Mouse (Mus musculus) left cerebral cortex, adult 18-20 months (tissue): ENCODE measurements around the gene Ncam2. TPM values are rescaled to one million over a fixed set of nuclear protein-coding genes. Genes with fewer than 3 reads are reported as not detected.

ENCODE experiments used
- DNase-seq, 2 experiments: peaks; one replicate each; pipeline ENCODE4 v3.0.0; 2021 to 2022; ENCODE audit warnings: low spot score in 2 of 2, mixed read lengths in 1 of 2
- total RNA-seq, 2 experiments: library from RNA; stranded (reverse); gene quantifications; 2 replicates each; pipeline ENCODE4 v1.2.3; 2021

The Ncam2 gene
- total RNA-seq, 2 experiments from 2014 or later: 74.1 to 78.6 TPM

- no peak for DNase-seq
Measured at GRCm38 (mm10) chr16:81587565-81588107, 387.1 kb downstream of the Ncam2 start.

- DNase-seq: no peak
Measured at GRCm38 (mm10) chr16:81623276-81623675, 422.8 kb downstream of the Ncam2 start.

GRCm38 (mm10) chr16:81623776-81624175 lies 423.3 kb downstream of the Ncam2 start:
- no peak for DNase-seq

- DNase-seq: no peak
Measured at GRCm38 (mm10) chr16:81650286-81650685, 449.8 kb downstream of the Ncam2 start.

GRCm38 (mm10) chr16:81651550-81651949 lies 451.1 kb downstream of the Ncam2 start:
- no peak for DNase-seq

- DNase-seq: no peak
Measured at GRCm38 (mm10) chr16:81656550-81656949, 456.1 kb downstream of the Ncam2 start.

- no peak for DNase-seq
Measured at GRCm38 (mm10) chr16:81673866-81674265, 473.4 kb downstream of the Ncam2 start.

GRCm38 (mm10) chr16:81675546-81675945 lies 475.0 kb downstream of the Ncam2 start:
- no peak for DNase-seq
